Mouse (Mus musculus): Measurements from ENCODE around the gene Chpf. TPM values are rescaled to one million over a fixed set of nuclear protein-coding genes. Genes with fewer than 3 reads are reported as not detected.

Chpf gene
- polyA plus RNA-seq, 1 experiment: 92.6 TPM

DNA sequence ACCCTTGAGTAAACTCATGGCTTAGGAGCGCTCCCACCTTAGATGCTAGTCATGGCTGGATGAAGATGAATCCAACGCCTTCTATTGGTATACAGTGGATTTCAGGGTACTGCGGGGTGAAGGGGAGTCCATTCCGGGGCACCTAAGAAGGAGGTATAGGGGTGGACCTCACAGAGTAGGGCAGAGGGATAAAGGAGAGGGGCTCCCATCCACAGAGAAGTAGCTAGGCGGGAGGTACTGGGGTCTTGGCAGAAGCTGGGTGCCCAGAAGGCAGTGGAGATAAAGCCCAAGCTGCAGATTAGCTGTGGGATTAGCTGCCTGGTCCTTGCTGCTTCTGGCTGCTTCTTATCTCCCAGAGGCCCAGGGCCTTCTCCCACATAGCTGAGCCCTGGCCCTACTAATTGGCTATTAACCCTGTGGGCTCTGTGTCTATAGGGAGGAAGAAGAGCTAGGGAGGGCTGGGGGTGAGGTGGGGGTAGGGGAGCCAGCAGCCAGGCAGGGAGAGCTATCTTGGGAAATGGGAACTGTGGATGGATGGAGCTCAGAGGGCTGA lies 15.4 kb downstream of the Chpf start:
- 90% methylated on average over 5 of the region's 5 CpGs for WGBS
- no peaks in the 10 kb centered on the region for H3K27me3 ChIP-seq (ENCODE audit: control insufficient read depth, insufficient read depth, low read length)
- no peak overlapping the region for H3K4me3 ChIP-seq (replicated peaks; ENCODE audit: insufficient read depth, low read depth, low read length)
- no peak for DNase-seq
- H3K27ac ChIP-seq (ENCODE audit: insufficient read depth, low read length): no peak overlapping the region
- TF ChIP-seq CTCF (IDR thresholded peaks at IDR 0.05; ENCODE audit: borderline replicate concordance, insufficient read depth, low read depth, low read length): no peak
- TF ChIP-seq POLR2A (IDR thresholded peaks at IDR 0.05; ENCODE audit: borderline replicate concordance, insufficient read depth, low read length): no peak
- H3K4me1 ChIP-seq (ENCODE audit: control insufficient read depth, insufficient read depth, low read length): peaks cover 15% of the 10 kb centered on the region

- Histone ChIP-seq H3K27me3 (ENCODE audit: control insufficient read depth, insufficient read depth, low read length) (no peaks in the 10 kb centered on the region), H3K27ac (ENCODE audit: insufficient read depth, low read length) (no peak overlapping the region), H3K4me3 (replicated peaks; ENCODE audit: insufficient read depth, low read depth, low read length) (no peak overlapping the region), H3K4me1 (ENCODE audit: control insufficient read depth, insufficient read depth, low read length) (peaks cover 15% of the 10 kb centered on the region)
- WGBS: 74% methylated on average over 1 of the region's 1 CpGs
- TF ChIP-seq POLR2A (IDR thresholded peaks at IDR 0.05; ENCODE audit: borderline replicate concordance, insufficient read depth, low read length) (no peak), CTCF (IDR thresholded peaks at IDR 0.05; ENCODE audit: borderline replicate concordance, insufficient read depth, low read depth, low read length) (no peak)
- DNase-seq: no peak
Measured at GRCm38 (mm10) chr1:75462636-75463035, 16.5 kb downstream of the Chpf start.

DNA sequence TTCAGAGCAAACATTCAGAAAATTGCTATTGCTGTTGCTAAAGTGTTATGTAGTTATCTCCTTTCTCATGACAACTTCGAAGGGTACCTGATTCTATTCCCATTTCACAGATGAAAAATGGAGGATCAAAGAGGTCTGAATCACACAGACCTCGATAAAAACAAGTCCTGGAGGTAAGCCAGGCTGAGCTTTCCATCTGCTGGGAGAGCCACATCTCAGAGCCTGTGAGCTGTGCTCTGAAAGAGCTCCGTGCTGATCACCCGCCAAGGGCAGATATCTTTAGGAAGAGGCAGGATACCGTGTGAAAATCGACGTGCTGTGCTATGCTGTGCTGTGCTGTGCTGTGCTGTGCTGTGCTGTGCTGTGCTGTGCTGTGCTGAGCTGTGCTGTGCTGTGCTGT lies 18.8 kb downstream of the Chpf start:
- TF ChIP-seq POLR2A (IDR thresholded peaks at IDR 0.05; ENCODE audit: borderline replicate concordance, insufficient read depth, low read length): no peak
- TF ChIP-seq CTCF (IDR thresholded peaks at IDR 0.05; ENCODE audit: borderline replicate concordance, insufficient read depth, low read depth, low read length): no peak
- 20% methylated on average over 7 of the region's 7 CpGs for WGBS
- Histone ChIP-seq H3K4me3 (replicated peaks; ENCODE audit: insufficient read depth, low read depth, low read length) (no peak overlapping the region), H3K4me1 (ENCODE audit: control insufficient read depth, insufficient read depth, low read length) (peaks cover 12% of the 10 kb centered on the region), H3K27me3 (ENCODE audit: control insufficient read depth, insufficient read depth, low read length) (no peaks in the 10 kb centered on the region), H3K27ac (ENCODE audit: insufficient read depth, low read length) (no peak overlapping the region)
- no peak for DNase-seq

- Histone ChIP-seq H3K4me1 (ENCODE audit: control insufficient read depth, insufficient read depth, low read length) (peaks cover 7% of the 10 kb centered on the region), H3K27me3 (ENCODE audit: control insufficient read depth, insufficient read depth, low read length) (no peaks in the 10 kb centered on the region), H3K27ac (ENCODE audit: insufficient read depth, low read length) (no peak overlapping the region), H3K4me3 (replicated peaks; ENCODE audit: insufficient read depth, low read depth, low read length) (peak overlapping the region; percentile 7)
- no peak for TF ChIP-seq CTCF (IDR thresholded peaks at IDR 0.05; ENCODE audit: borderline replicate concordance, insufficient read depth, low read depth, low read length)
- no peak for TF ChIP-seq POLR2A (IDR thresholded peaks at IDR 0.05; ENCODE audit: borderline replicate concordance, insufficient read depth, low read length)
- no peak for DNase-seq
- WGBS: 31% methylated on average over 23 of the region's 23 CpGs
Measured at GRCm38 (mm10) chr1:75458789-75459684, 20.1 kb downstream of the Chpf start.

DNA sequence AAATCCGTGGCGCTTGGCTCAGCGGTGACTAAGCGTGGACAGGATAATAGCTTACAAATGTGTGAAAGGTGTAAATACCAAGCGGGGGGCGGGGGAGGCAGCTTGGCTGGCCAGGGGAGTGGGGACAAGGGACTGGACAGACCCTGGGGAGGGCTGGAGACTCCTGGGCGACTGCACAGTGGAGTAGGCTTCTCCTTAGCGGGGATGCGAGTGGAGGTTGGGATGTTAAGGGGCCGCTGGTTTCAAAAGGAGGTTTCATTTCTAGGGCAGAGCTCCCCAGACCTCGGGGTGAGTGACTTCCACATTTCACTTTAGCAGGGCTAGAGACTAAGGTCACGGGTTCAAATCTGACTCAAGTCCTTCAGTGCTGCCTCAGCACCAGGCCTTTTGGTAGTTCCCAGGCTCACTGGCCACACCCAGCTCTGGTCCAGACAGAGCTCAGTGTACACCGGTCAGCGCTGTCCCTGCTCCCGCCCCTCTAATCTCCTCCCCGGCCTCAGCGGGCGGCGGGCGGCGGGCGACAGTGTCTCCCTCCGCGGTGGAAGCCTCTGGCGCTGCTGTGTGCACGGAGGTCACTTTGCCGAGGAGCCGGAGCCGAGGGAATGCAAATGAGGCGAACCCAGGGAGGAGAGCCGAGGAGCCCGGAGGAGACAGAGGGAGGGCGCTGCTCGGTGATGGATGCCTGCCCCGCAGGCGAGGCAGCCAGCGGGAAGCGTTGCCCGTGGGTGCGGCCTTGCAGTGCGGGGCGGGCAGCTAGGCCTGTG lies 20.9 kb downstream of the Chpf start:
- no peak overlapping the region for H3K27ac ChIP-seq (ENCODE audit: insufficient read depth, low read length)
- DNase-seq: peak in 1 of 2 experiments; percentile 50
- no peaks in the 10 kb centered on the region for H3K27me3 ChIP-seq (ENCODE audit: control insufficient read depth, insufficient read depth, low read length)
- TF ChIP-seq CTCF (IDR thresholded peaks at IDR 0.05; ENCODE audit: borderline replicate concordance, insufficient read depth, low read depth, low read length): no peak
- no peak for TF ChIP-seq POLR2A (IDR thresholded peaks at IDR 0.05; ENCODE audit: borderline replicate concordance, insufficient read depth, low read length)
- 24% methylated on average over 42 of the region's 42 CpGs for WGBS
- peak overlapping the region; percentile 7 for H3K4me3 ChIP-seq (replicated peaks; ENCODE audit: insufficient read depth, low read depth, low read length)
- H3K4me1 ChIP-seq (ENCODE audit: control insufficient read depth, insufficient read depth, low read length): peaks cover 7% of the 10 kb centered on the region

- no peaks in the 10 kb centered on the region for H3K27me3 ChIP-seq (ENCODE audit: control insufficient read depth, insufficient read depth, low read length)
- TF ChIP-seq POLR2A (IDR thresholded peaks at IDR 0.05; ENCODE audit: borderline replicate concordance, insufficient read depth, low read length): no peak
- no peak for TF ChIP-seq CTCF (IDR thresholded peaks at IDR 0.05; ENCODE audit: borderline replicate concordance, insufficient read depth, low read depth, low read length)
- no peak for DNase-seq
- H3K27ac ChIP-seq (ENCODE audit: insufficient read depth, low read length): no peak overlapping the region
- peaks cover 7% of the 10 kb centered on the region for H3K4me1 ChIP-seq (ENCODE audit: control insufficient read depth, insufficient read depth, low read length)
- no peak overlapping the region for H3K4me3 ChIP-seq (replicated peaks; ENCODE audit: insufficient read depth, low read depth, low read length)
- WGBS: 46% methylated on average over 10 of the region's 10 CpGs
Measured at GRCm38 (mm10) chr1:75457710-75458024, 21.4 kb downstream of the Chpf start.

DNA sequence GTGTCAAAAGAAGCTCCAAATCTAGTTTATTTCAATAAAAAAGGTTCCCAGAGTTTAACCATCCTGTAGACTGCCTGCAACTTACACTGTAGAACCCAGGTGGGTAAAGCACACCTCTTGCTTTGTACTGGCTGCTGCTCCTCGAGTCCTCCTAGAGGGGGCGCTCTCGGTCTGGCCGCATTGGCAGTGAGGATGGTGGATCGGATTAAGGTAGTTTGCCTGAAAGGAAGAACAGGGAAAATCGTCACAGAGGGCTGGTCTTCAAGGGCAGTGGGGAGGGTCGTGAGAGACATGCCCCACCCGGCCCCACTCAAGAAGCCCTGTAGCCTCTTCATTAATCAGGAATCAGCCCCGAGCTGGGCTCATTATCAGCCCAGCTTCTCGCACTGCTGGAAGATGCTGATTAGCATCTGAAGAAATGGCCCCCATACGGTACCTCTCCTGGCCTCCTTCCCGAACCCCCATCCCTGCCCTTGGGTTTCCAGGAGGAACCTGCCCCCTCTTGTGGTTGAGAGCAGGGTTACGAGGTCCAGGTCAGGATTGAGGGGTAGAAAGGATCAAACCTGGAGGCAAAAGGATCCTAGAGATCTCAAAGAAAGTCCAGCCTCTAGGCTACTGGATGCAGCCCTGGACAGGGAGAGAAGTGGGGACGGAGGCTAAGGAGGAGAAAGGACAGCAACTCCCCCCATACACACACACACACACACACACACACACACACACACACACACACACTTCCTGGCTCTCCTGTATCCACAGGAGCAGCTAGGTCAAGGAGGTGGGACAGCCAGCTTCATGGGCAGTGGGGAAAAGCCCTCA lies 22.2 kb downstream of the Chpf start:
- Histone ChIP-seq H3K4me1 (ENCODE audit: control insufficient read depth, insufficient read depth, low read length) (peaks cover 7% of the 10 kb centered on the region), H3K4me3 (replicated peaks; ENCODE audit: insufficient read depth, low read depth, low read length) (no peak overlapping the region), H3K27me3 (ENCODE audit: control insufficient read depth, insufficient read depth, low read length) (no peaks in the 10 kb centered on the region), H3K27ac (ENCODE audit: insufficient read depth, low read length) (no peak overlapping the region)
- no peak for DNase-seq
- TF ChIP-seq POLR2A (IDR thresholded peaks at IDR 0.05; ENCODE audit: borderline replicate concordance, insufficient read depth, low read length) (no peak), CTCF (IDR thresholded peaks at IDR 0.05; ENCODE audit: borderline replicate concordance, insufficient read depth, low read depth, low read length) (peak; percentile 46)
- 43% methylated on average over 14 of the region's 14 CpGs for WGBS
